Comparison of ENCODE assay signal across 10 mouse cellular contexts in the genomic region with DNA sequence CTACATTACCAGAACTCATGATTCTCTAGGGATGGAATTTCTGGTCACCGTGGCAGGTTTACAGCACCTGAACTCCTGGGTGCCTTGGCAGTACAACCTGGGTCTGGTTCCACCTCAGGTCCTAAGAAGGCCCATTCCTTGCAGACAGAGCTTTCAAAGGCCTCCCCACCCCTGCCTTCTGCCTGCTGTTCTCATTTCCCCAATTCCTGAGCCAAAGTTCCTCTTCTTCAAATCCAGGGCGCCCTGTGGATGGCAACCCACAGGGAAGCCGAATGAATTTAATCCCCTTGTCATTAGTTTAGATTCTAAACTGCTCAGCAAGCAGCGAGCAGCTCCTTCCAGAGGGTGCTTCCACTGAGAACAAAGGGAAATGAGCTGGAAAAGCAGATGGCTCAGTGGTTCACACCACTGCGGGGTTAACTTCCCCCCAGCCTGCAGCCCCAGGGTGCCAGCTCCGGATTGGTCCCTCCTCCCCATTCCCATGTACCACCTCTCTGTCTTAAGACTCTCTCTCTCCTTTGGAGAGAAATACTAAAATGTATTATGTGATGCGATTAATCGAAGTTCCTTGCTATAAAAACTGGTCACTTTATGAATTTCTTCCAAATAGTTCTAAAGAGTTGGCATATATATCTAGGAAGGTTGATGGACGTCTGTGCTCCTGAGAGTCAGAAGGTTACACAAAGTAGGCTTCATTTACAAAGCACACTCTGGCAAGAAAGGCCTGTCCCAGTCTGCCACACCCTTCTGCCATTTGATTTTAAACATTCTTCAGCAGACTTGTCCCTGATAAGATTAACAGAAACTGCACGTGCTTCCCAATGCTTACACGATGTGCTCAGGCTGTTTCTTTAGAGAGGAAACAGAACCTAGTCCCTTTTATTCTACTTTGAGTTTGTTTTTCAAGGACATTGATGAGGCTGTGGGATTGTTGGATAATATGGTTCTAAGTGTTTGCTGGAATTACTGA. TPM values are rescaled to one million over a fixed set of nuclear protein-coding genes. Genes with fewer than 3 reads are reported as not detected.
DNase-seq lines count a peak whose midpoint lies in the region; ATAC-seq and TF ChIP-seq lines count a peak whose summit lies in the region.
"Had no signal": no experiment of that assay in that cellular context is flagged by ENCODE, and none has a peak within 500 bp of the region (broad histone marks: within the 10 kb centered on the region; RNA-seq: fewer than 3 reads in every experiment).

No protein-coding gene starts in this region.

- H3K9me3 ChIP-seq in neural tube, embryonic 13.5 days = no peaks in the 10 kb centered on the region
- H3K9me3 ChIP-seq in forebrain, postnatal 0 days (ENCODE audit: low read length) = no peaks in the 10 kb centered on the region
- no peaks in the 10 kb centered on the region for H3K9me3 ChIP-seq in kidney, embryonic 16.5 days (ENCODE audit: low read length)

- no peak overlapping the region for H3K4me2 ChIP-seq in neural tube, embryonic 13.5 days
- no peak overlapping the region for H3K4me2 ChIP-seq in forebrain, postnatal 0 days (ENCODE audit: low read depth)
- no peak overlapping the region for H3K4me2 ChIP-seq in kidney, embryonic 16.5 days (replicated peaks; ENCODE audit: low read depth, low read length)

- no peaks in the 10 kb centered on the region for H3K36me3 ChIP-seq in neural tube, embryonic 13.5 days
- no peaks in the 10 kb centered on the region for H3K36me3 ChIP-seq in forebrain, postnatal 0 days (ENCODE audit: insufficient read depth)
- no peaks in the 10 kb centered on the region for H3K36me3 ChIP-seq in kidney, embryonic 16.5 days (ENCODE audit: insufficient read depth, low read length)

- TF ChIP-seq CTCF in forebrain, postnatal 0 days (IDR thresholded peaks at IDR 0.05; ENCODE audit: low read depth) = no peak

- H3K27me3 ChIP-seq in neural tube, embryonic 13.5 days = no peaks in the 10 kb centered on the region
- H3K27me3 ChIP-seq in forebrain, postnatal 0 days (ENCODE audit: insufficient read depth, low read length) = no peaks in the 10 kb centered on the region
- H3K27me3 ChIP-seq in kidney, embryonic 16.5 days (ENCODE audit: insufficient read depth, low read length) = no peaks in the 10 kb centered on the region

- peak; percentile 61 for ATAC-seq in neural tube, embryonic 13.5 days (ENCODE audit: low read depth)
- peak; percentile 65 for ATAC-seq in forebrain, postnatal 0 days
- ATAC-seq in megakaryocyte progenitor cell, adult 5-6 weeks (replicated peaks; ENCODE audit: poor library complexity) = peak; percentile 68
- ATAC-seq in kidney, embryonic 16.5 days (ENCODE audit: low FRiP score, low TSS enrichment) = no peak
- ATAC-seq: activated CD4-positive, CD25-positive, alpha-beta regulatory T cell, adult 4 months had no signal

- peak overlapping the region; percentile 59 for H3K27ac ChIP-seq in neural tube, embryonic 13.5 days (replicated peaks)
- no peak overlapping the region for H3K27ac ChIP-seq in forebrain, postnatal 0 days (ENCODE audit: low read depth, low read length)
- H3K27ac ChIP-seq in kidney, embryonic 16.5 days (ENCODE audit: low read length) = no peak overlapping the region

- WGBS in neural tube, embryonic 13.5 days = 22% methylated on average over 11 of the region's 11 CpGs
- 17% methylated on average over 11 of the region's 11 CpGs for WGBS in forebrain, postnatal 0 days
- 44% methylated on average over 11 of the region's 11 CpGs for WGBS in kidney, embryonic 16.5 days

- H3K4me3 ChIP-seq in neural tube, embryonic 13.5 days = no peak overlapping the region
- H3K4me3 ChIP-seq in forebrain, postnatal 0 days (ENCODE audit: low read depth, low read length) = no peak overlapping the region
- H3K4me3 ChIP-seq in kidney, embryonic 16.5 days (ENCODE audit: low read length) = no peak overlapping the region

- H3K9ac ChIP-seq in neural tube, embryonic 13.5 days = no peak overlapping the region
- no peak overlapping the region for H3K9ac ChIP-seq in forebrain, postnatal 0 days
- H3K9ac ChIP-seq in kidney, embryonic 16.5 days (replicated peaks; ENCODE audit: low read length) = no peak overlapping the region

- H3K4me1 ChIP-seq in neural tube, embryonic 13.5 days (replicated peaks) = peaks cover 8% of the 10 kb centered on the region
- no peaks in the 10 kb centered on the region for H3K4me1 ChIP-seq in forebrain, postnatal 0 days (ENCODE audit: insufficient read depth)
- H3K4me1 ChIP-seq in kidney, embryonic 16.5 days (ENCODE audit: insufficient read depth, low read length) = no peaks in the 10 kb centered on the region

- no peak for DNase-seq in neural tube, embryonic 10.5 days (ENCODE audit: extremely low spot score, low spot score)
- DNase-seq in forebrain, postnatal 0 days = no peak
- no peak for DNase-seq in layer of hippocampus, adult 18-20 months (ENCODE audit: low spot score in 2 of 2)
- no peak for DNase-seq in ovary, postnatal 10 days (ENCODE audit: low spot score)
- DNase-seq: kidney, adult 18-20 months; right cerebral cortex, postnatal 25 days had no signal

RNA-seq across cellular contexts. Expression of a gene that starts 50.9 kb away (rescaled TPM):
- polyA plus RNA-seq in neural tube, embryonic 13.5 days (2015; fragmentation: Nextera tagmentation; extraction: Ambion mirVana) = 22.3 and 26.3 TPM in 2 replicates
- total RNA-seq in forebrain, postnatal 0 days (2014; rRNA removed) = 50.9 and 69.1 TPM in 2 replicates
- 12.6 and 13.0 TPM in 2 replicates for polyA plus RNA-seq in forebrain, postnatal 0 days (2015; fragmentation: Nextera tagmentation; extraction: Ambion mirVana)
- total RNA-seq in megakaryocyte progenitor cell, adult 5-6 weeks (2015) = 4.1 and 4.5 TPM in 2 replicates
- 3.4 and 3.5 TPM in 2 replicates for total RNA-seq in megakaryocyte progenitor cell, adult 5-6 weeks (2017)
- total RNA-seq in layer of hippocampus, adult 18-20 months (2021) = 10 to 100 TPM; 47.2 to 48.7 TPM
- 15.8 and 18.2 TPM in 2 replicates for polyA plus RNA-seq in kidney, embryonic 16.5 days (2015; fragmentation: Nextera tagmentation; extraction: Ambion mirVana)
